Mouse (Mus musculus) testis, adult 2 months (tissue): ENCODE measurements around the gene Napsa.

Source experiments
- CTCF ChIP-seq: fragments of 200-500 bp; IDR thresholded peaks from 2 replicates; pipeline ENCODE4 v1.5.1; 2012; ENCODE audit warnings: low read depth, mild to moderate bottlenecking, inconsistent platforms, low read length, moderate library complexity; ENCODE audit not compliant: control insufficient read depth, insufficient read depth, insufficient replicate concordance
- POLR2A ChIP-seq: fragments of 200-500 bp; IDR thresholded peaks from 2 replicates; pipeline ENCODE4 v1.6.1; 2012; ENCODE audit warnings: low read depth, mild to moderate bottlenecking, inconsistent platforms, low read length, moderate library complexity; ENCODE audit not compliant: control insufficient read depth

DNA sequence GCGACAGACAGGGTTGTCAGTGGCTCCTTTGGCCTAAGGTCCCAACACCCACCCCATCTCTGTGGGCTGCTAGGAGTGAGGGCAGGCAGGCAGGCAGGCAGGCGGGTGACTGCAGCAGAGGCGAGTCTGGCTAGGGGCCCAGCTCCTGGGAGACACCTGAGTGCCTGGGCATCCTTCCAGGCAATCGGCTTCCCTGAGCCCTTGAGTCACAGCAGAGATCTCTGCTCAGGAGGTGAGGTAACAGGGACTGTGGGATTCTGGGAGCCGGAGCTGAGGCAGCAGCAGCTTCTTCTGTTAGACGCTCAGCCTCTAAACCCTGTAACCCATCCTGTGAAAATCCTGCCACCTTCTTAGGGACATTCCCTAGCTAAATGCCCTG is 35.6 kb upstream of the Napsa start:
- TF ChIP-seq CTCF (no peak), POLR2A (no peak)
